Mouse (Mus musculus): ENCODE results near the gene Pou4f2.

The Pou4f2 gene

GRCm38 (mm10) chr8:78436071-78436651 is at the start of gene Pou4f2:
Gene Pou4f2 (minus strand): TSS chr8:78436645.
- Histone ChIP-seq H3K4me3 (replicated peaks; ENCODE audit: low read length) (peak within 1 kb of the TSS; percentile 79), H3K4me1 (replicated peaks; ENCODE audit: low read depth, low read length) (peaks cover 53% of the 10 kb centered on the region), H3K27me3 (ENCODE audit: insufficient read depth, low read length) (peaks cover 65% of the 10 kb centered on the region), H3K9me3 (ENCODE audit: low read length) (no peaks in the 10 kb centered on the region), H3K36me3 (ENCODE audit: insufficient read depth, low read length) (no peaks in the 10 kb centered on the region)
- no peak for TF ChIP-seq POU5F1 (IDR thresholded peaks at IDR 0.05; ENCODE audit: borderline replicate concordance, low read length)
- TF ChIP-seq CTCF (conservative IDR thresholded peaks at IDR 0.05; ENCODE audit: low read length): no peak
- TF ChIP-seq NANOG (IDR thresholded peaks at IDR 0.05; ENCODE audit: borderline replicate concordance, low read length): no peak

GRCm38 (mm10) chr8:78477051-78477829 is 40.8 kb upstream of the Pou4f2 start:
- no peaks in the 10 kb centered on the region for H3K27me3 ChIP-seq (ENCODE audit: insufficient read depth, low read length)
- no peaks in the 10 kb centered on the region for H3K36me3 ChIP-seq (ENCODE audit: insufficient read depth, low read length)
- H3K9me3 ChIP-seq (ENCODE audit: low read length): no peaks in the 10 kb centered on the region; the same call in 1 of the 2 replicates
- H3K4me3 ChIP-seq (replicated peaks; ENCODE audit: low read length): no peak overlapping the region
- TF ChIP-seq NANOG (IDR thresholded peaks at IDR 0.05; ENCODE audit: borderline replicate concordance, low read length) (no peak), CTCF (conservative IDR thresholded peaks at IDR 0.05; ENCODE audit: low read length) (peak; percentile 73)
- peaks cover 21% of the 10 kb centered on the region for H3K4me1 ChIP-seq (replicated peaks; ENCODE audit: low read depth, low read length)

GRCm38 (mm10) chr8:78467889-78468288 is 31.4 kb upstream of the Pou4f2 start:
- peak; percentile 41 for TF ChIP-seq CTCF (conservative IDR thresholded peaks at IDR 0.05; ENCODE audit: low read length)
- TF ChIP-seq POU5F1 (IDR thresholded peaks at IDR 0.05; ENCODE audit: borderline replicate concordance, low read length): no peak
- no peak for TF ChIP-seq NANOG (IDR thresholded peaks at IDR 0.05; ENCODE audit: borderline replicate concordance, low read length)
- Histone ChIP-seq H3K27me3 (ENCODE audit: insufficient read depth, low read length) (no peaks in the 10 kb centered on the region), H3K4me1 (replicated peaks; ENCODE audit: low read depth, low read length) (no peaks in the 10 kb centered on the region), H3K9me3 (ENCODE audit: low read length) (peaks cover 5% of the 10 kb centered on the region; the same call in 1 of the 2 replicates), H3K4me3 (replicated peaks; ENCODE audit: low read length) (no peak overlapping the region), H3K36me3 (ENCODE audit: insufficient read depth, low read length) (no peaks in the 10 kb centered on the region)

GRCm38 (mm10) chr8:78463941-78464340 is 27.5 kb upstream of the Pou4f2 start:
- no peak for TF ChIP-seq CTCF (conservative IDR thresholded peaks at IDR 0.05; ENCODE audit: low read length)
- TF ChIP-seq POU5F1 (IDR thresholded peaks at IDR 0.05; ENCODE audit: borderline replicate concordance, low read length): no peak
- TF ChIP-seq NANOG (IDR thresholded peaks at IDR 0.05; ENCODE audit: borderline replicate concordance, low read length): no peak
- H3K4me1 ChIP-seq (replicated peaks; ENCODE audit: low read depth, low read length): no peaks in the 10 kb centered on the region
- H3K4me3 ChIP-seq (replicated peaks; ENCODE audit: low read length): no peak overlapping the region
- peaks cover 5% of the 10 kb centered on the region; the same call in 1 of the 2 replicates for H3K9me3 ChIP-seq (ENCODE audit: low read length)
- H3K36me3 ChIP-seq (ENCODE audit: insufficient read depth, low read length): no peaks in the 10 kb centered on the region
- no peaks in the 10 kb centered on the region for H3K27me3 ChIP-seq (ENCODE audit: insufficient read depth, low read length)

- Histone ChIP-seq H3K27me3 (ENCODE audit: insufficient read depth, low read length) (no peaks in the 10 kb centered on the region), H3K4me3 (replicated peaks; ENCODE audit: low read length) (no peak overlapping the region), H3K36me3 (ENCODE audit: insufficient read depth, low read length) (no peaks in the 10 kb centered on the region), H3K4me1 (replicated peaks; ENCODE audit: low read depth, low read length) (no peaks in the 10 kb centered on the region), H3K9me3 (ENCODE audit: low read length) (peaks cover 5% of the 10 kb centered on the region; the same call in 1 of the 2 replicates)
- TF ChIP-seq CTCF (conservative IDR thresholded peaks at IDR 0.05; ENCODE audit: low read length) (no peak), POU5F1 (IDR thresholded peaks at IDR 0.05; ENCODE audit: borderline replicate concordance, low read length) (no peak), NANOG (IDR thresholded peaks at IDR 0.05; ENCODE audit: borderline replicate concordance, low read length) (no peak)
Measured at GRCm38 (mm10) chr8:78456441-78456840, 20.0 kb upstream of the Pou4f2 start.

GRCm38 (mm10) chr8:78442781-78443180 is 6.3 kb upstream of the Pou4f2 start:
- TF ChIP-seq NANOG (IDR thresholded peaks at IDR 0.05; ENCODE audit: borderline replicate concordance, low read length) (no peak), CTCF (conservative IDR thresholded peaks at IDR 0.05; ENCODE audit: low read length) (no peak), POU5F1 (IDR thresholded peaks at IDR 0.05; ENCODE audit: borderline replicate concordance, low read length) (no peak)
- Histone ChIP-seq H3K9me3 (ENCODE audit: low read length) (no peaks in the 10 kb centered on the region), H3K4me3 (replicated peaks; ENCODE audit: low read length) (no peak overlapping the region), H3K27me3 (ENCODE audit: insufficient read depth, low read length) (peaks cover 25% of the 10 kb centered on the region), H3K36me3 (ENCODE audit: insufficient read depth, low read length) (no peaks in the 10 kb centered on the region), H3K4me1 (replicated peaks; ENCODE audit: low read depth, low read length) (peaks cover 5% of the 10 kb centered on the region)

- Histone ChIP-seq H3K27me3 (ENCODE audit: insufficient read depth, low read length) (peaks cover 65% of the 10 kb centered on the region), H3K9me3 (ENCODE audit: low read length) (no peaks in the 10 kb centered on the region), H3K4me1 (replicated peaks; ENCODE audit: low read depth, low read length) (peaks cover 36% of the 10 kb centered on the region), H3K36me3 (ENCODE audit: insufficient read depth, low read length) (no peaks in the 10 kb centered on the region), H3K4me3 (replicated peaks; ENCODE audit: low read length) (peak overlapping the region; percentile 79)
- TF ChIP-seq CTCF (conservative IDR thresholded peaks at IDR 0.05; ENCODE audit: low read length) (no peak), POU5F1 (IDR thresholded peaks at IDR 0.05; ENCODE audit: borderline replicate concordance, low read length) (no peak), NANOG (IDR thresholded peaks at IDR 0.05; ENCODE audit: borderline replicate concordance, low read length) (no peak)
Measured at GRCm38 (mm10) chr8:78438121-78438520, 1.7 kb upstream of the Pou4f2 start.

GRCm38 (mm10) chr8:78437140-78438045 is 948 bp upstream of the Pou4f2 start:
- peak overlapping the region; percentile 79 for H3K4me3 ChIP-seq (replicated peaks; ENCODE audit: low read length)
- H3K9me3 ChIP-seq (ENCODE audit: low read length): no peaks in the 10 kb centered on the region
- peaks cover 43% of the 10 kb centered on the region for H3K4me1 ChIP-seq (replicated peaks; ENCODE audit: low read depth, low read length)
- no peaks in the 10 kb centered on the region for H3K36me3 ChIP-seq (ENCODE audit: insufficient read depth, low read length)
- peaks cover 68% of the 10 kb centered on the region for H3K27me3 ChIP-seq (ENCODE audit: insufficient read depth, low read length)
- no peak for TF ChIP-seq CTCF (conservative IDR thresholded peaks at IDR 0.05; ENCODE audit: low read length)
- no peak for TF ChIP-seq POU5F1 (IDR thresholded peaks at IDR 0.05; ENCODE audit: borderline replicate concordance, low read length)
- TF ChIP-seq NANOG (IDR thresholded peaks at IDR 0.05; ENCODE audit: borderline replicate concordance, low read length): no peak

Measured in E14TG2a.4 (cell line).